Mouse (Mus musculus) forebrain, embryonic 10.5 days (tissue): ENCODE results near the gene Mllt6. TPM values are rescaled to one million over a fixed set of nuclear protein-coding genes. Genes with fewer than 3 reads are reported as not detected.

Experiments
- DNase-seq: peaks from one replicate; pipeline ENCODE4 v3.0.0-alpha.2; 2017; ENCODE audit warnings: low spot score; ENCODE audit errors: extremely low spot score
- H3K27ac ChIP-seq: fragments of 300-500 bp; sonication (generic); 2 replicates; pipeline ENCODE4 v1.5.1; 2016; ENCODE audit warnings: mild to moderate bottlenecking
- H3K27me3 ChIP-seq: fragments of 300-500 bp; sonication (generic); 2 replicates; pipeline ENCODE4 v1.6.1; 2016; ENCODE audit warnings: mild to moderate bottlenecking; ENCODE audit not compliant: poor library complexity, severe bottlenecking
- H3K36me3 ChIP-seq: fragments of 300-500 bp; sonication (generic); replicated peaks from 2 replicates; pipeline ENCODE4 v1.6.1; 2016; ENCODE audit warnings: mild to moderate bottlenecking, moderate library complexity
- H3K4me1 ChIP-seq: fragments of 300-500 bp; sonication (generic); 2 replicates; pipeline ENCODE4 v1.6.1; 2016
- H3K4me3 ChIP-seq: fragments of 300-500 bp; sonication (generic); 2 replicates; pipeline ENCODE4 v1.5.1; 2016; ENCODE audit warnings: mild to moderate bottlenecking, moderate library complexity
- H3K9me3 ChIP-seq: fragments of 300-500 bp; sonication (generic); 2 replicates; pipeline ENCODE4 v1.6.1; 2016; ENCODE audit warnings: mild to moderate bottlenecking, moderate library complexity
- WGBS: fragments of 180-500 bp; shearing (Covaris S2); methylation state at CpG from one replicate; pipeline ENCODE4 v1.1.7; 2016; 5-methylcytosine and 5-hydroxymethylcytosine counted together
- polyA plus RNA-seq: library from polyadenylated mRNA; unstranded; fragments of >200 nt; fragmentation: Nextera tagmentation; extraction: Ambion mirVana; gene quantifications from 2 replicates; pipeline ENCODE4 v1.2.1, GENCODE M21; 2016

Gene Mllt6
- polyA plus RNA-seq, 1 experiment from 2014 or later = 2.5 TPM

GRCm38 (mm10) chr11:97663528-97664338 is 519 bp downstream of the Mllt6 start:
- Histone ChIP-seq H3K4me1 (peaks cover 74% of the 10 kb centered on the region), H3K36me3 (peaks cover 39% of the 10 kb centered on the region), H3K4me3 (peak overlapping the region; percentile 94), H3K27me3 (peaks cover 35% of the 10 kb centered on the region), H3K27ac (peak overlapping the region; percentile 97), H3K9me3 (peaks cover 4% of the 10 kb centered on the region; the same call in 1 of the 2 replicates)
- under 1% methylated on average over 36 of the region's 57 CpGs for WGBS
- DNase-seq = peak; percentile 66

GRCm38 (mm10) chr11:97664339-97664665 is 1.1 kb downstream of the Mllt6 start:
- Histone ChIP-seq H3K4me1 (peaks cover 74% of the 10 kb centered on the region), H3K4me3 (peak overlapping the region; percentile 94), H3K36me3 (peaks cover 45% of the 10 kb centered on the region), H3K9me3 (peaks cover 4% of the 10 kb centered on the region; the same call in 1 of the 2 replicates), H3K27ac (peak overlapping the region; percentile 97), H3K27me3 (peaks cover 30% of the 10 kb centered on the region)
- 0% methylated on average over 7 of the region's 8 CpGs for WGBS
- DNase-seq = peak; percentile 50

GRCm38 (mm10) chr11:97664771-97665240 is 1.6 kb downstream of the Mllt6 start:
- Histone ChIP-seq H3K27me3 (peaks cover 24% of the 10 kb centered on the region), H3K4me3 (peak overlapping the region; percentile 94), H3K27ac (peak overlapping the region; percentile 97), H3K36me3 (peaks cover 50% of the 10 kb centered on the region), H3K9me3 (peaks cover 4% of the 10 kb centered on the region; the same call in 1 of the 2 replicates), H3K4me1 (peaks cover 74% of the 10 kb centered on the region)
- no peak for DNase-seq
- 30% methylated on average over 6 of the region's 6 CpGs for WGBS

- peaks cover 22% of the 10 kb centered on the region for H3K27me3 ChIP-seq
- H3K36me3 ChIP-seq = peaks cover 56% of the 10 kb centered on the region
- no peak for DNase-seq
- H3K4me1 ChIP-seq = peaks cover 74% of the 10 kb centered on the region
- WGBS = 89% methylated on average over 13 of the region's 13 CpGs
- H3K27ac ChIP-seq = 0 out of 2 replicates have a peak overlapping the region, but pooled peaks have one; percentile 44
- peaks cover 4% of the 10 kb centered on the region; the same call in 1 of the 2 replicates for H3K9me3 ChIP-seq
- H3K4me3 ChIP-seq = peak overlapping the region; percentile 94
Measured at GRCm38 (mm10) chr11:97665431-97665830, 2.2 kb downstream of the Mllt6 start.

GRCm38 (mm10) chr11:97666221-97666620 is 3.0 kb downstream of the Mllt6 start:
- 91% methylated on average over 7 of the region's 7 CpGs for WGBS
- peaks cover 73% of the 10 kb centered on the region for H3K4me1 ChIP-seq
- H3K4me3 ChIP-seq = peak overlapping the region; percentile 94; the same call in 1 of the 2 replicates
- peaks cover 4% of the 10 kb centered on the region; the same call in 1 of the 2 replicates for H3K9me3 ChIP-seq
- peaks cover 64% of the 10 kb centered on the region for H3K36me3 ChIP-seq
- no peak overlapping the region for H3K27ac ChIP-seq
- peaks cover 14% of the 10 kb centered on the region for H3K27me3 ChIP-seq
- DNase-seq = no peak

GRCm38 (mm10) chr11:97666794-97667193 is 3.6 kb downstream of the Mllt6 start:
- no peak overlapping the region for H3K27ac ChIP-seq
- peaks cover 8% of the 10 kb centered on the region for H3K27me3 ChIP-seq
- peaks cover 4% of the 10 kb centered on the region; the same call in 1 of the 2 replicates for H3K9me3 ChIP-seq
- WGBS = 94% methylated on average over 15 of the region's 15 CpGs
- no peak for DNase-seq
- peaks cover 70% of the 10 kb centered on the region for H3K36me3 ChIP-seq
- peak overlapping the region; percentile 10; the same call in 1 of the 2 replicates for H3K4me3 ChIP-seq
- H3K4me1 ChIP-seq = peaks cover 67% of the 10 kb centered on the region

GRCm38 (mm10) chr11:97668160-97668559 is 4.9 kb downstream of the Mllt6 start:
- Histone ChIP-seq H3K36me3 (peaks cover 84% of the 10 kb centered on the region), H3K4me1 (peaks cover 56% of the 10 kb centered on the region), H3K27ac (no peak overlapping the region), H3K9me3 (peaks cover 4% of the 10 kb centered on the region; the same call in 1 of the 2 replicates), H3K27me3 (no peaks in the 10 kb centered on the region), H3K4me3 (no peak overlapping the region)
- 93% methylated on average over 7 of the region's 7 CpGs for WGBS
- DNase-seq = no peak

GRCm38 (mm10) chr11:97669268-97669667 is 6.1 kb downstream of the Mllt6 start:
- 54% methylated on average over 15 of the region's 15 CpGs for WGBS
- Histone ChIP-seq H3K9me3 (peaks cover 4% of the 10 kb centered on the region; the same call in 1 of the 2 replicates), H3K27ac (peak overlapping the region; percentile 60; the same call in 1 of the 2 replicates), H3K27me3 (no peaks in the 10 kb centered on the region), H3K36me3 (peaks cover 95% of the 10 kb centered on the region), H3K4me1 (peaks cover 47% of the 10 kb centered on the region), H3K4me3 (peak overlapping the region; percentile 10; the same call in 1 of the 2 replicates)
- no peak for DNase-seq

GRCm38 (mm10) chr11:97669829-97670228 is 6.6 kb downstream of the Mllt6 start:
- peak overlapping the region; percentile 48; the same call in 1 of the 2 replicates for H3K27ac ChIP-seq
- DNase-seq = no peak

GRCm38 (mm10) chr11:97670234-97671176 is 7.3 kb downstream of the Mllt6 start:
- Histone ChIP-seq H3K4me1 (peaks cover 35% of the 10 kb centered on the region), H3K27me3 (no peaks in the 10 kb centered on the region), H3K4me3 (0 out of 2 replicates have a peak overlapping the region, but pooled peaks have one; percentile 10), H3K9me3 (peaks cover 2% of the 10 kb centered on the region; the same call in 1 of the 2 replicates), H3K36me3 (peaks cover 100% of the 10 kb centered on the region), H3K27ac (peak overlapping the region; percentile 48; the same call in 1 of the 2 replicates)
- 57% methylated on average over 13 of the region's 13 CpGs for WGBS
- DNase-seq = no peak

More at GRCm38 (mm10) chr11:97669829-97670228, 6.6 kb downstream of the Mllt6 start:
- Histone ChIP-seq H3K36me3 (peaks cover 100% of the 10 kb centered on the region), H3K27me3 (no peaks in the 10 kb centered on the region), H3K4me1 (peaks cover 41% of the 10 kb centered on the region), H3K4me3 (peak overlapping the region; percentile 10; the same call in 1 of the 2 replicates), H3K9me3 (peaks cover 4% of the 10 kb centered on the region; the same call in 1 of the 2 replicates)
- 32% methylated on average over 6 of the region's 6 CpGs for WGBS

- peaks cover 1% of the 10 kb centered on the region; the same call in 1 of the 2 replicates for H3K27me3 ChIP-seq
- H3K36me3 ChIP-seq = peaks cover 100% of the 10 kb centered on the region
- peaks cover 38% of the 10 kb centered on the region for H3K4me1 ChIP-seq
- no peak for DNase-seq
- no peaks in the 10 kb centered on the region for H3K9me3 ChIP-seq
- no peak overlapping the region for H3K4me3 ChIP-seq
- H3K27ac ChIP-seq = no peak overlapping the region
- WGBS = 41% methylated on average over 2 of the region's 2 CpGs
Measured at GRCm38 (mm10) chr11:97671177-97671527, 7.9 kb downstream of the Mllt6 start.

GRCm38 (mm10) chr11:97673148-97673547 is 9.9 kb downstream of the Mllt6 start:
- H3K36me3 ChIP-seq = peaks cover 100% of the 10 kb centered on the region
- H3K27me3 ChIP-seq = peaks cover 12% of the 10 kb centered on the region; the same call in 1 of the 2 replicates
- WGBS = 84% methylated on average over 11 of the region's 11 CpGs
- H3K27ac ChIP-seq = no peak overlapping the region
- H3K4me3 ChIP-seq = no peak overlapping the region
- H3K4me1 ChIP-seq = peaks cover 55% of the 10 kb centered on the region
- no peak for DNase-seq
- H3K9me3 ChIP-seq = no peaks in the 10 kb centered on the region
